Mouse (Mus musculus) kidney, embryonic 15.5 days (tissue): ENCODE data around the gene Sft2d2. TPM values are rescaled to one million over a fixed set of nuclear protein-coding genes. Genes with fewer than 3 reads are reported as not detected.

ENCODE experiments used
- ATAC-seq: fragments of 200-750 bp; cut with Nextera tagmentation; replicated peaks from 2 replicates; pipeline ENCODE4 v1.8.0; 2017; ENCODE audit warnings: moderate TSS enrichment; ENCODE audit not compliant: low FRiP score
- H3K27ac ChIP-seq: fragments of 300-500 bp; sonication (generic); 2 replicates; pipeline ENCODE4 v1.5.1; 2015; ENCODE audit warnings: mild to moderate bottlenecking, inconsistent platforms
- H3K27me3 ChIP-seq: fragments of 300-500 bp; sonication (generic); 2 replicates; pipeline ENCODE4 v1.6.1; 2015; ENCODE audit warnings: inconsistent platforms
- H3K36me3 ChIP-seq: fragments of 300-500 bp; sonication (generic); 2 replicates; pipeline ENCODE4 v1.6.1; 2015; ENCODE audit warnings: inconsistent platforms
- H3K4me1 ChIP-seq: fragments of 300-500 bp; sonication (generic); 2 replicates; pipeline ENCODE4 v1.6.1; 2015; ENCODE audit warnings: inconsistent platforms
- H3K4me2 ChIP-seq: fragments of 300-500 bp; sonication (generic); 2 replicates; pipeline ENCODE4 v1.6.1; 2015; ENCODE audit warnings: moderate library complexity, mild to moderate bottlenecking, inconsistent platforms
- H3K4me3 ChIP-seq: fragments of 300-500 bp; sonication (generic); replicated peaks from 2 replicates; pipeline ENCODE4 v1.5.1; 2015; ENCODE audit warnings: mild to moderate bottlenecking, inconsistent platforms
- H3K9ac ChIP-seq: fragments of 300-500 bp; sonication (generic); 2 replicates; pipeline ENCODE4 v1.6.1; 2015; ENCODE audit warnings: mild to moderate bottlenecking, inconsistent platforms
- H3K9me3 ChIP-seq: fragments of 300-500 bp; sonication (generic); replicated peaks from 2 replicates; pipeline ENCODE4 v1.6.1; 2016; ENCODE audit warnings: inconsistent platforms
- whole genome bisulfite sequencing: fragments of 180-500 bp; shearing (Covaris S2); methylation state at CpG from one replicate; pipeline ENCODE4 v1.1.7; 2015; ENCODE audit warnings: mixed read lengths; 5-methylcytosine and 5-hydroxymethylcytosine counted together
- polyA plus RNA-seq: library from polyadenylated mRNA; unstranded; fragments of >200 nt; fragmentation: Nextera tagmentation; extraction: Ambion mirVana; gene quantifications from 2 replicates; pipeline ENCODE4 v1.2.1, GENCODE M21; 2015

Sft2d2 gene
- polyA plus RNA-seq, 1 experiment from 2014 or later = 22.8 TPM

- ATAC-seq = no peak
- Histone ChIP-seq H3K4me3 (no peak overlapping the region), H3K27me3 (no peaks in the 10 kb centered on the region), H3K36me3 (peaks cover 32% of the 10 kb centered on the region), H3K9ac (no peak overlapping the region), H3K27ac (no peak overlapping the region), H3K4me1 (peaks cover 29% of the 10 kb centered on the region), H3K9me3 (no peaks in the 10 kb centered on the region), H3K4me2 (no peak overlapping the region)
- WGBS = 79% methylated on average over 10 of the region's 10 CpGs
Measured at GRCm38 (mm10) chr1:165188806-165189580, 5.2 kb downstream of the Sft2d2 start.

- Histone ChIP-seq H3K4me1 (peaks cover 18% of the 10 kb centered on the region), H3K27ac (no peak overlapping the region), H3K4me2 (no peak overlapping the region), H3K9me3 (no peaks in the 10 kb centered on the region), H3K27me3 (no peaks in the 10 kb centered on the region), H3K36me3 (peaks cover 48% of the 10 kb centered on the region), H3K9ac (no peak overlapping the region), H3K4me3 (no peak overlapping the region)
- ATAC-seq = no peak
- 65% methylated on average over 5 of the region's 5 CpGs for WGBS
Measured at GRCm38 (mm10) chr1:165187357-165187756, 6.9 kb downstream of the Sft2d2 start.

GRCm38 (mm10) chr1:165186491-165186890 lies 7.7 kb downstream of the Sft2d2 start:
- H3K9ac ChIP-seq = no peak overlapping the region
- H3K4me1 ChIP-seq = peaks cover 16% of the 10 kb centered on the region
- H3K4me2 ChIP-seq = no peak overlapping the region
- 91% methylated on average over 12 of the region's 12 CpGs for WGBS
- H3K27me3 ChIP-seq = no peaks in the 10 kb centered on the region
- no peak overlapping the region for H3K27ac ChIP-seq
- peaks cover 55% of the 10 kb centered on the region for H3K36me3 ChIP-seq
- no peaks in the 10 kb centered on the region for H3K9me3 ChIP-seq
- ATAC-seq = no peak
- no peak overlapping the region for H3K4me3 ChIP-seq

- H3K36me3 ChIP-seq = peaks cover 61% of the 10 kb centered on the region
- no peak overlapping the region for H3K9ac ChIP-seq
- H3K4me2 ChIP-seq = no peak overlapping the region
- no peaks in the 10 kb centered on the region for H3K9me3 ChIP-seq
- no peak overlapping the region for H3K27ac ChIP-seq
- H3K4me1 ChIP-seq = peaks cover 16% of the 10 kb centered on the region
- ATAC-seq = no peak
- H3K27me3 ChIP-seq = no peaks in the 10 kb centered on the region
- 72% methylated on average over 7 of the region's 7 CpGs for WGBS
- no peak overlapping the region for H3K4me3 ChIP-seq
Measured at GRCm38 (mm10) chr1:165185116-165185515, 9.1 kb downstream of the Sft2d2 start.

- Histone ChIP-seq H3K27ac (no peak overlapping the region), H3K4me1 (peaks cover 15% of the 10 kb centered on the region), H3K4me3 (no peak overlapping the region), H3K9me3 (no peaks in the 10 kb centered on the region), H3K36me3 (peaks cover 64% of the 10 kb centered on the region), H3K9ac (no peak overlapping the region), H3K4me2 (no peak overlapping the region), H3K27me3 (no peaks in the 10 kb centered on the region)
- WGBS = 81% methylated on average over 3 of the region's 3 CpGs
- ATAC-seq = no peak
Measured at GRCm38 (mm10) chr1:165184178-165184577, 10.1 kb downstream of the Sft2d2 start.

- Histone ChIP-seq H3K4me3 (no peak overlapping the region), H3K27me3 (no peaks in the 10 kb centered on the region), H3K9ac (no peak overlapping the region), H3K4me1 (0 out of 2 replicates have a peak, but pooled peaks cover 8% of the 10 kb centered on the region), H3K36me3 (peaks cover 72% of the 10 kb centered on the region), H3K4me2 (no peak overlapping the region), H3K9me3 (no peaks in the 10 kb centered on the region), H3K27ac (no peak overlapping the region)
- no peak for ATAC-seq
- 77% methylated on average over 6 of the region's 6 CpGs for WGBS
Measured at GRCm38 (mm10) chr1:165183400-165183799, 10.8 kb downstream of the Sft2d2 start.

- Histone ChIP-seq H3K4me1 (no peaks in the 10 kb centered on the region), H3K4me3 (no peak overlapping the region), H3K27ac (no peak overlapping the region), H3K9ac (no peak overlapping the region), H3K36me3 (peaks cover 65% of the 10 kb centered on the region), H3K9me3 (no peaks in the 10 kb centered on the region), H3K4me2 (no peak overlapping the region), H3K27me3 (no peaks in the 10 kb centered on the region)
- no peak for ATAC-seq
- 87% methylated on average over 5 of the region's 5 CpGs for WGBS
Measured at GRCm38 (mm10) chr1:165179321-165179720, 14.9 kb downstream of the Sft2d2 start.

GRCm38 (mm10) chr1:165178075-165178474 lies 16.2 kb downstream of the Sft2d2 start:
- Histone ChIP-seq H3K27ac (no peak overlapping the region), H3K9ac (no peak overlapping the region), H3K4me3 (no peak overlapping the region), H3K36me3 (peaks cover 53% of the 10 kb centered on the region), H3K4me1 (no peaks in the 10 kb centered on the region), H3K27me3 (no peaks in the 10 kb centered on the region), H3K9me3 (no peaks in the 10 kb centered on the region), H3K4me2 (no peak overlapping the region)
- no peak for ATAC-seq
- 75% methylated on average over 6 of the region's 6 CpGs for WGBS

- no peaks in the 10 kb centered on the region for H3K9me3 ChIP-seq
- no peak for ATAC-seq
- no peak overlapping the region for H3K27ac ChIP-seq
- no peak overlapping the region for H3K4me2 ChIP-seq
- 63% methylated on average over 9 of the region's 9 CpGs for WGBS
- H3K9ac ChIP-seq = no peak overlapping the region
- H3K4me3 ChIP-seq = no peak overlapping the region
- H3K36me3 ChIP-seq = peaks cover 29% of the 10 kb centered on the region
- H3K4me1 ChIP-seq = no peaks in the 10 kb centered on the region
- 0 out of 2 replicates have a peak, but pooled peaks cover 2% of the 10 kb centered on the region for H3K27me3 ChIP-seq
Measured at GRCm38 (mm10) chr1:165174059-165174616, 20.1 kb downstream of the Sft2d2 start.

GRCm38 (mm10) chr1:165171277-165171676 lies 23.0 kb downstream of the Sft2d2 start:
- Histone ChIP-seq H3K4me2 (no peak overlapping the region), H3K27me3 (0 out of 2 replicates have a peak, but pooled peaks cover 2% of the 10 kb centered on the region), H3K4me1 (no peaks in the 10 kb centered on the region), H3K27ac (no peak overlapping the region), H3K36me3 (0 out of 2 replicates have a peak, but pooled peaks cover under 1% of the 10 kb centered on the region), H3K4me3 (no peak overlapping the region), H3K9ac (no peak overlapping the region), H3K9me3 (no peaks in the 10 kb centered on the region)
- WGBS = 86% methylated on average over 8 of the region's 8 CpGs
- no peak for ATAC-seq

GRCm38 (mm10) chr1:165170157-165170556 lies 24.1 kb downstream of the Sft2d2 start:
- H3K9me3 ChIP-seq = no peaks in the 10 kb centered on the region
- 63% methylated on average over 5 of the region's 5 CpGs for WGBS
- H3K4me1 ChIP-seq = no peaks in the 10 kb centered on the region
- ATAC-seq = no peak
- H3K36me3 ChIP-seq = no peaks in the 10 kb centered on the region
- H3K9ac ChIP-seq = no peak overlapping the region
- H3K27me3 ChIP-seq = 0 out of 2 replicates have a peak, but pooled peaks cover 2% of the 10 kb centered on the region
- H3K4me3 ChIP-seq = no peak overlapping the region
- no peak overlapping the region for H3K27ac ChIP-seq
- no peak overlapping the region for H3K4me2 ChIP-seq

- no peak overlapping the region for H3K9ac ChIP-seq
- no peaks in the 10 kb centered on the region for H3K9me3 ChIP-seq
- no peak overlapping the region for H3K4me2 ChIP-seq
- no peaks in the 10 kb centered on the region for H3K4me1 ChIP-seq
- ATAC-seq = no peak
- no peaks in the 10 kb centered on the region for H3K36me3 ChIP-seq
- no peak overlapping the region for H3K27ac ChIP-seq
- H3K27me3 ChIP-seq = 0 out of 2 replicates have a peak, but pooled peaks cover 2% of the 10 kb centered on the region
- 78% methylated on average over 3 of the region's 3 CpGs for WGBS
- H3K4me3 ChIP-seq = no peak overlapping the region
Measured at GRCm38 (mm10) chr1:165169462-165169861, 24.8 kb downstream of the Sft2d2 start.
